Mouse (Mus musculus) kidney, adult 2 months (tissue): ENCODE measurements around the gene Txndc11. TPM values are rescaled to one million over a fixed set of nuclear protein-coding genes. Genes with fewer than 3 reads are reported as not detected.

Experiments
- DNase-seq: peaks from one replicate; pipeline ENCODE4 v3.0.0; 2021
- H3K27ac ChIP-seq: fragments of 200-500 bp; 2 replicates; pipeline ENCODE4 v1.5.1; 2012; ENCODE audit warnings: low read depth, low read length, control low read depth, inconsistent platforms; ENCODE audit not compliant: insufficient read depth
- H3K27me3 ChIP-seq: fragments of 200-500 bp; replicated peaks from 2 replicates; pipeline ENCODE4 v1.6.1; 2012; ENCODE audit warnings: mild to moderate bottlenecking, moderate library complexity, low read length, inconsistent platforms; ENCODE audit not compliant: control insufficient read depth, insufficient read depth
- H3K36me3 ChIP-seq: fragments of 200-500 bp; 2 replicates; pipeline ENCODE4 v1.6.1; 2012; ENCODE audit warnings: mild to moderate bottlenecking, moderate library complexity, low read length, inconsistent platforms; ENCODE audit not compliant: control insufficient read depth, insufficient read depth
- H3K4me1 ChIP-seq: fragments of 200-500 bp; 2 replicates; pipeline ENCODE4 v1.6.1; 2011; ENCODE audit warnings: low read length; ENCODE audit not compliant: control insufficient read depth, insufficient read depth
- H3K4me3 ChIP-seq: fragments of 200-500 bp; 2 replicates; pipeline ENCODE4 v1.5.1; 2011; ENCODE audit warnings: mild to moderate bottlenecking, low read depth, low read length, control low read depth; ENCODE audit not compliant: insufficient read depth
- CTCF ChIP-seq: fragments of 200-500 bp; conservative IDR thresholded peaks from 2 replicates; pipeline ENCODE4 v1.5.1; 2011; ENCODE audit warnings: low read depth, mild to moderate bottlenecking, control low read depth, low read length, moderate library complexity, mixed read lengths; ENCODE audit not compliant: insufficient read depth, insufficient read length
- POLR2A ChIP-seq: fragments of 200-500 bp; IDR thresholded peaks from one replicate; pipeline ENCODE4 v1.6.1; 2011; ENCODE audit warnings: low read depth, low read length, control low read depth
- WGBS: fragments of 180-500 bp; shearing (Covaris S2); methylation state at CpG from one replicate; pipeline ENCODE4 v1.1.7; 2018; 5-methylcytosine and 5-hydroxymethylcytosine counted together
- polyA plus RNA-seq: library from polyadenylated mRNA; depleted of rRNA; stranded (reverse); fragments of >200 nt; gene quantifications from 2 replicates; pipeline ENCODE4 v1.2.3, GENCODE M21; 2012

The Txndc11 gene
- polyA plus RNA-seq, 1 experiment: 26.7 TPM

DNA sequence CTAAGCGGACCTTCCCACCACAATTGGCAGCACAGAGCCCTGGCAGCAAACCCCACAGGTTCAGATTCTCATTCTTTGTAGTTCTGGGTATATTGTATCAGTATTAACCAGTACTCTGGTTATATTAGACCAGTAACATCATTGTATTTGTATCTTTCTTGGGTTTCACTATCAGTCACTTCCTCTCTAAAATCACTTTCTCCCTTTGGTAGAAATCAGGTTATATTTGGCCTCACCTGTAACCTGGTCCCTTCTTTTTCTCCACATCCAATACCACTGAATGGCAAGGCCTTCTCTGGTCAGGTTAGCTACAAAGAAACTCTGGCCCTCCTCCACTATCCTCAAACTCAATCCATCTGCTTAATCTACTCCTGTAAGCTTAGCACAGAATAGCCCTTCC lies 29.5 kb downstream of the Txndc11 start:
- no peak for DNase-seq
- Histone ChIP-seq H3K4me1 (no peaks in the 10 kb centered on the region), H3K27ac (no peak overlapping the region), H3K36me3 (peaks cover 3% of the 10 kb centered on the region; the same call in 1 of the 2 replicates), H3K27me3 (no peaks in the 10 kb centered on the region), H3K4me3 (no peak overlapping the region)
- TF ChIP-seq CTCF (no peak), POLR2A (no peak)
- 88% methylated on average over 1 of the region's 1 CpGs for WGBS

DNA sequence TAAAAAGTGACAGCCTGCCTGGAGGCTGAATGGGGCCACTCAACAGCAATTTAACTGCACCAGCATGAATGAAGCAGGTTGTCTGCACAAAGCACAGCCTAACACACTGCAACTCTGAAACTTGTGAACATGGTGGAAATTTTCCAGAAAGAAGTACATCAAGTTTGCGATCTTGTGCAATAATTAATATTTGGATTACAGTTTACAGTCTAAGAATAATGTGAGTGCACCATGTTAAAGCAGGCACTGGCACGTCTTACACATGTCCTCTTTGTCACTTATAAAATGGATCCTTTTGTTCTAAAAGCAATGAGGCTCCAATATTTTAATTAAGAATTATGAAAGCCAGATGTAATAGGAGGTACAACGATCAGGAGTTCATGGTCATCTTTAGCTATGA lies 37.1 kb downstream of the Txndc11 start:
- Histone ChIP-seq H3K4me3 (no peak overlapping the region), H3K27me3 (no peaks in the 10 kb centered on the region), H3K4me1 (peaks cover 4% of the 10 kb centered on the region; the same call in 1 of the 2 replicates), H3K36me3 (peaks cover 2% of the 10 kb centered on the region; the same call in 1 of the 2 replicates), H3K27ac (no peak overlapping the region)
- TF ChIP-seq CTCF: no peak
- no peak for TF ChIP-seq POLR2A
- WGBS: 84% methylated on average over 3 of the region's 3 CpGs
- no peak for DNase-seq

DNA sequence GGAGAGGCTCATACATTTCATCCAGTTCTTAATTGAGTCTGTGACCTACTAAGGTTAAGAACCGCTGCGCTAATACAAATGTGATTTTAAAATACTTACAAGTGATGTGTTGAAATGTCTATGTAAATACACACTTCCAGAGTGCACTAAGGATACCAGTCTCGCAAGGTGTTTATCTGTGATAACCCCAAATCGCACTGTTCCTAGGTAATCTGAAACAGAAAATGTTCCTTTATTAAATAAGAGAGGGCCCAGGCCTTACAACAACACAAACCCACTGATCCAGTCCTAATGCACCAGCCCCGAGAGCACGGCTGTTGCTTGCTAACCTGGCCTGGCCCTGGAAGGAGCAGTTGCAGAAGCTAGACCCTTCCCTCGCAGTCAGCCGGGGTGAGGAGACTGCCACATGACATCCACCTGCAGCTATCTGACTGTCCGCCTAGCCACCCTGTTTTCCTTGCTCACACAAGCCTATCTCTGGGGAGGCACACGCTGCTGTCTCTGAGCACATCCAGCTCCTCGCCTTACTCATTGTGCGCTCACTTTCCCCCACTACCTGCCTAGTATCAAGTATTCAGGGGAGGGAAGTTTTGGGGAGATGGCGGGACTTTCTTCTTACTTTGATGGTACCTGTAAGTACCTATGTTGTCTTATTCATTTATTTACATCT lies 40.6 kb downstream of the Txndc11 start:
- 91% methylated on average over 13 of the region's 13 CpGs for WGBS
- Histone ChIP-seq H3K36me3 (no peaks in the 10 kb centered on the region; the same call in 1 of the 2 replicates), H3K27ac (no peak overlapping the region), H3K4me1 (peaks cover 8% of the 10 kb centered on the region; the same call in 1 of the 2 replicates), H3K27me3 (no peaks in the 10 kb centered on the region), H3K4me3 (no peak overlapping the region)
- TF ChIP-seq CTCF (no peak), POLR2A (no peak)
- DNase-seq: no peak

DNA sequence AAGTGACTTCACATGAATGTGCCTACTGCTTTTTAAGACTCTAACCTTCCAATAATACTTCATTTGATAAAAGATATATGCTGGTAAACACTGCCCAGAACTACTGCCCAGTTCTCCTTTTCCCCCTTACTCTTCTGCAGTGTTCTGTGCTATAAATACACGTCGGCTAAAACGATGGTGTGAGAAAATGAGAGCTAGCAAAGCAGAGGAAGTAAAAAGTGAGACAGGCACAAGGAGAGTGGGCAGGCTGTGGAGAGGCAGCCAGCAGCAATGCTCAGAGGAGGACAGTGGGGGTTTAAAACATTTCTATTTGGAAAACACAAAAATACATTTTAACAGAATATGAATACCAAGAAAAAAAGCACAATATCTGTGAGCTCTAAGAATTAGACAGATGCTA lies 41.9 kb downstream of the Txndc11 start:
- Histone ChIP-seq H3K36me3 (peaks cover 3% of the 10 kb centered on the region; the same call in 1 of the 2 replicates), H3K4me3 (no peak overlapping the region), H3K4me1 (peaks cover 4% of the 10 kb centered on the region; the same call in 1 of the 2 replicates), H3K27me3 (no peaks in the 10 kb centered on the region), H3K27ac (peak overlapping the region; percentile 47; the same call in 1 of the 2 replicates)
- TF ChIP-seq CTCF (no peak), POLR2A (no peak)
- WGBS: 44% methylated on average over 3 of the region's 3 CpGs
- no peak for DNase-seq

DNA sequence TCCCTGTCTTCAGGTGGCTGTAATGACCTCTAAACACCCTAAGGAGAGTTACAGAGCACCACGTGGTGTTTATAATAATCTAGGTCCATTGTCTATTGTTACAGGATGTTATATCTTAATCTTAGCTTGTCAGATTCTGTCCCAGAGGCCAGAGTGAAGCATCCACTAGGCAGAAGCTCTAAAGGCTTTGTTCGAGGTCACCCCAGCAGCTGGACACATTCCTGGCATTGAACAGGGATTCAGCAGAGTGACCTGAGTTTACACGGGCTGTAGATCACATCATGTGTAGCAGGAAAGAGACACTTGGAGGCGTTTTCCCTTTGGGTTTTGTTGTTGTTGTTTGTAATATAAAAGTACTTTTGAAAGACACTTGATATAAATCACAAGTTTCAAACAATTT lies 42.4 kb downstream of the Txndc11 start:
- H3K4me1 ChIP-seq: peaks cover 4% of the 10 kb centered on the region; the same call in 1 of the 2 replicates
- WGBS: 41% methylated on average over 4 of the region's 4 CpGs
- 0 out of 2 replicates have a peak overlapping the region, but pooled peaks have one; percentile 12 for H3K27ac ChIP-seq
- H3K4me3 ChIP-seq: no peak overlapping the region
- H3K36me3 ChIP-seq: peaks cover 4% of the 10 kb centered on the region; the same call in 1 of the 2 replicates
- TF ChIP-seq CTCF (no peak), POLR2A (no peak)
- no peaks in the 10 kb centered on the region for H3K27me3 ChIP-seq
- DNase-seq: peak; percentile 81

DNA sequence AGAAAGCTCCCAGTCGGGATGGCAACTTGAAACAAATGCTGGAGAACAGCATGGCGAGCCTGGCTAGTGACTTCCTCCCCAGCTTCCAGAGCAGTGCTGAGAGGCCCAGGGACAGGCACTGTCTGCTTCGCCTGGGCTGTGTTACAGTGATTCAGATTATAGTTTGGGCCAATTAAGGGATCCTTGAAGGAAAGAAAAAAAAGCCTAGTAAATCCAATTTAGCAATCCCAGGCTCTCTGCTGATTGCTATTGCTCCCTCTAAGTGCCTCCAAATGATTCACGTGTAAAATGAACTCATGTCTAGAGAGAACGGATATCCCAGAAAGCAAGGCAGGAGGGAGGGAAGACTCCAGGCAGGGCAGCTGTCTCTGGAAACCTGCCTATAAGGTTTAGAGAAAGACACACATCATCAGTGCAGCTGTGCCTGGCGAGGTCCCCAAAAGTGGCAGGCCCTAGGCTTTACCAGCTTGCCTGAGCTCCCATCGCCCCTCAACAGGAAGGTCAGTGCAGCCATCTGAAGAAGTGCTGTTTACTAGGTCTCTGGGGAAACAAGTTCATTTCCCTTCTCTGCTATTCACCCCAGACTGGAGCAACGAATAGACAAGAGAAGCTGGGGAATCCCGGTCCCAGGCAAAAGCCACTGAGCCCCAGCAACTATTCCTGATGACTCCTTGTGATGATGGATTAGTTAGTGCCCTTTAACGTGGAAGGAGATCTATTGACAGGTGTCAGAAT lies 43.4 kb downstream of the Txndc11 start:
- no peak for DNase-seq
- Histone ChIP-seq H3K27ac (no peak overlapping the region), H3K36me3 (peaks cover 4% of the 10 kb centered on the region; the same call in 1 of the 2 replicates), H3K27me3 (no peaks in the 10 kb centered on the region), H3K4me3 (no peak overlapping the region), H3K4me1 (peaks cover 4% of the 10 kb centered on the region; the same call in 1 of the 2 replicates)
- 68% methylated on average over 10 of the region's 10 CpGs for WGBS
- TF ChIP-seq POLR2A (no peak), CTCF (no peak)
